Mouse (Mus musculus) ES-Bruce4 (cell line): ENCODE measurements around the gene Ints6.

Source experiments
- CTCF ChIP-seq: IDR thresholded peaks from one replicate; pipeline ENCODE4 v1.8.1; 2011; ENCODE audit warnings: low read depth, low read length
- EP300 ChIP-seq: IDR thresholded peaks from 2 replicates; pipeline ENCODE4 v1.6.1; 2011; ENCODE audit warnings: low read depth, low read length; ENCODE audit not compliant: insufficient read depth
- POLR2A ChIP-seq: IDR thresholded peaks from one replicate; pipeline ENCODE4 v1.8.1; 2011; ENCODE audit warnings: low read length; ENCODE audit not compliant: insufficient read depth

DNA sequence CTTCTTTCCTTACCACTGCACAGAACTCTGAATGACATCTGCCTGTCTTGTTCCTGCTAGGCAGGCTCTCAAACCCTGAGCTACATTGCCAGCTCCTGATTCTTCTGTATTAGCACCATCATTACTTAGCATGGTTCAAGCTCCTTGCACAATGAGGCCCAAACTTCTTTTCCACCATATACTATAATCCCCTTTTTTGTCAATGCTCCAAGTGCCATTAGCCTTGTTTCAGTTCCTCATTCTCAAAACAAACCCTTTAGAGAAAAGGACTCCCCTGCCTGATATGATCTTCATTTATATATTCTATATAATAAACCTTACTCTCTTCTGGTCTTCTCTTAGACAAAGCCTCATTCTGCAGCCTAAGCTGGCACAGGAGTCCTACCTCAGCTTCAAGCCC is 36.4 kb downstream of the Ints6 start:
- TF ChIP-seq CTCF (no peak), POLR2A (no peak), EP300 (no peak)
